Comparison of ENCODE assay signal across 16 mouse cellular contexts in the genomic region with DNA sequence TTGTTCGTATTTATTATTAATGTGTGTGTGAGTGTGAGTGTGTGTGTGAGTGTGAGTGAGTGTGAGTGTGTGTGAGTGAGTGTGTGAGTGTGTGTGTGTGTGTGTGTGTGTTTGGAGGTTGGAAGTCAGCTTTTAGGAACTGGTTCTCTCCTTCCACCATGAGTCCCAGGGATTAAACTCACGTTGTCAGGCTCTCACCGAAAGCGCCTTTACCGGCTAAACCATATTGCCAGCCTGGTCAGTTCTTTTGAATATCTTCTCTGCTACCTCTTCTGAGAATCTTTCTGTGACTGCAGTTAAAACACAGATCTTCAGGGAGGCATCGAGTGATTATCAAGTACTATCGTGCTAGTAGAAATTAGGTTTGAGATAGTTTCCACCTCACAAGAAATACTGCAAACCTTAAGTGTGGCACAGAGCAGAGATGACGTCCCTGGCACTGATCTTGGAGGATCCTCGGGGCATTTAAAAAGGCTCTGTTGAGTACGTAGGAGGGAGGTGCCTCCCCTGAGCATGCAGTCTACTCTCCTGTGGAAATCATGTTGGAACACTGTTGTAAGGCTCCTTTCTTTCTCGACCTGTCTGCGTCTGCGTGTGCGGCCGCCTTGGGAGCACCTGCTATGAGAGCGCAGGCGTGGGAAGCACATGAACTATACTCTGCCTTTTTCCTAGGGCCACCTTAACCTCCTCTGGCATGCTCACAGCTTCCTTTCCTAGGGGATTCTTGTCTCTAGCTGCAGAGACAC. TPM values are rescaled to one million over a fixed set of nuclear protein-coding genes. Genes with fewer than 3 reads are reported as not detected.
DNase-seq lines count a peak whose midpoint lies in the region; ATAC-seq lines count a peak whose summit lies in the region.
"Had no signal": no experiment of that assay in that cellular context is flagged by ENCODE, and none has a peak within 500 bp of the region (broad histone marks: within the 10 kb centered on the region; RNA-seq: fewer than 3 reads in every experiment).

No protein-coding gene starts in this region.

- H3K27me3 ChIP-seq in heart, embryonic 13.5 days (replicated peaks), result peaks cover 33% of the 10 kb centered on the region
- H3K27me3 ChIP-seq in limb, embryonic 12.5 days, result peaks cover 4% of the 10 kb centered on the region
- H3K27me3 ChIP-seq in limb, embryonic 10.5 days (ENCODE audit: low read depth, poor library complexity, severe bottlenecking), result 0 out of 2 replicates have a peak, but pooled peaks cover 8% of the 10 kb centered on the region
- H3K27me3 ChIP-seq: CH12.LX had no signal

- 60% methylated on average over 17 of the region's 17 CpGs for whole genome bisulfite sequencing in heart, embryonic 13.5 days
- WGBS in limb, embryonic 12.5 days, result 59% methylated on average over 17 of the region's 17 CpGs
- WGBS in limb, embryonic 10.5 days, result 67% methylated on average over 17 of the region's 17 CpGs

- H3K4me2 ChIP-seq in heart, embryonic 13.5 days, result no peak overlapping the region
- H3K4me2 ChIP-seq in limb, embryonic 12.5 days, result no peak overlapping the region
- H3K4me2 ChIP-seq: limb, embryonic 15.5 days had no signal

- peak; percentile 31; the same call in 1 of the 2 replicates for ATAC-seq in cerebellum, adult (ENCODE audit: insufficient number of reproducible peaks, low FRiP score, low TSS enrichment)
- ATAC-seq in heart, embryonic 13.5 days (ENCODE audit: extremely low read depth, insufficient number of reproducible peaks, low FRiP score, low TSS enrichment), result 0 out of 2 replicates have a peak, but pooled peaks have one; percentile 31
- ATAC-seq in limb, embryonic 12.5 days (ENCODE audit: insufficient number of reproducible peaks, insufficient read depth, low FRiP score, low TSS enrichment, low read depth), result 0 out of 2 replicates have a peak, but pooled peaks have one; percentile 20
- peak; percentile 38 for ATAC-seq in megakaryocyte-erythroid progenitor cell, adult 5-6 weeks (replicated peaks; ENCODE audit: low FRiP score, low TSS enrichment, poor library complexity, severe bottlenecking)

- no peak overlapping the region for H3K27ac ChIP-seq in heart, embryonic 13.5 days (replicated peaks)
- no peak overlapping the region for H3K27ac ChIP-seq in limb, embryonic 12.5 days
- H3K27ac ChIP-seq in limb, embryonic 10.5 days, result no peak overlapping the region
- H3K27ac ChIP-seq: gastrocnemius, adult 2 months; left cerebral cortex, adult 2 months; limb, embryonic 15.5 days; midbrain, embryonic 10.5 days had no signal

- no peak overlapping the region for H3K9ac ChIP-seq in heart, embryonic 13.5 days
- H3K9ac ChIP-seq in limb, embryonic 12.5 days (replicated peaks), result no peak overlapping the region
- H3K9ac ChIP-seq: limb, embryonic 15.5 days had no signal

- intact Hi-C loops in heart, postnatal 25 days (cut with DNase I), result loop anchor here (1.0 to 5.0 kb wide), 3 partner anchors 90 to 497 kb away; no protein-coding TSS in a partner anchor
- intact Hi-C loops in left cerebral cortex, postnatal 10 days (cut with DNase I), result loop anchor here (5.0 kb wide), 2 partner anchors 335 to 495 kb away; a partner anchor contains a TSS

- no peak for DNase-seq in cerebellum, postnatal 14 days
- no peak for DNase-seq in heart, postnatal 25 days (ENCODE audit: low spot score)
- DNase-seq in limb, embryonic 10.5 days (ENCODE audit: low spot score), result no peak
- DNase-seq in left cerebral cortex, postnatal 10 days (ENCODE audit: extremely low spot score in 1 of 2, low spot score in 2 of 2), result no peak

- no peaks in the 10 kb centered on the region for H3K9me3 ChIP-seq in heart, embryonic 13.5 days
- no peaks in the 10 kb centered on the region for H3K9me3 ChIP-seq in limb, embryonic 12.5 days
- no peaks in the 10 kb centered on the region for H3K9me3 ChIP-seq in limb, embryonic 10.5 days (replicated peaks)
- H3K9me3 ChIP-seq: limb, embryonic 15.5 days; midbrain, embryonic 10.5 days had no signal

- peaks cover 5% of the 10 kb centered on the region; the same call in 1 of the 2 replicates for H3K4me1 ChIP-seq in heart, embryonic 13.5 days
- no peaks in the 10 kb centered on the region for H3K4me1 ChIP-seq in limb, embryonic 12.5 days (replicated peaks)
- 0 out of 2 replicates have a peak, but pooled peaks cover 2% of the 10 kb centered on the region for H3K4me1 ChIP-seq in limb, embryonic 10.5 days
- H3K4me1 ChIP-seq: limb, embryonic 15.5 days; midbrain, embryonic 10.5 days had no signal

- no peak overlapping the region for H3K4me3 ChIP-seq in heart, embryonic 13.5 days
- no peak overlapping the region for H3K4me3 ChIP-seq in limb, embryonic 12.5 days (replicated peaks)
- H3K4me3 ChIP-seq in limb, embryonic 10.5 days, result no peak overlapping the region
- H3K4me3 ChIP-seq: gastrocnemius, adult 2 months; left cerebral cortex, adult 2 months; limb, embryonic 15.5 days; midbrain, embryonic 10.5 days had no signal

- no peaks in the 10 kb centered on the region for H3K36me3 ChIP-seq in heart, embryonic 13.5 days
- H3K36me3 ChIP-seq in limb, embryonic 12.5 days, result no peaks in the 10 kb centered on the region
- H3K36me3 ChIP-seq in limb, embryonic 10.5 days, result no peaks in the 10 kb centered on the region
- H3K36me3 ChIP-seq: limb, embryonic 15.5 days; midbrain, embryonic 10.5 days had no signal

RNA-seq across cellular contexts. Expression of a gene that starts 10.0 kb away (rescaled TPM):
- polyA plus RNA-seq in heart, embryonic 13.5 days (2015; fragmentation: Nextera tagmentation; extraction: Ambion mirVana), result 115 and 124 TPM in 2 replicates
- total RNA-seq in heart, postnatal 25 days (2021), result 10 to 100 TPM; 73.0 to 75.2 TPM
- polyA plus RNA-seq in limb, embryonic 12.5 days (2016; fragmentation: Nextera tagmentation; extraction: Ambion mirVana), result 210 and 217 TPM in 2 replicates
- polyA plus RNA-seq in limb, embryonic 10.5 days (2016; fragmentation: Nextera tagmentation; extraction: Ambion mirVana), result 233 and 235 TPM in 2 replicates
- total RNA-seq in megakaryocyte-erythroid progenitor cell, adult 5-6 weeks (2014; fragmentation: Nextera tagmentation), result 93.1 and 98.0 TPM in 2 replicates
- total RNA-seq in megakaryocyte-erythroid progenitor cell, adult 5-6 weeks (2017), result 175 and 178 TPM in 2 replicates
- total RNA-seq in left cerebral cortex, postnatal 10 days (2021), result 100 to 1,000 TPM; 105 TPM

RNA-seq across cellular contexts. Expression of a gene that starts 40.1 kb away (rescaled TPM):
- polyA plus RNA-seq in heart, embryonic 13.5 days (2015; fragmentation: Nextera tagmentation; extraction: Ambion mirVana), result 0.07 TPM in 1 of 2 replicates, not detected in the other
- not detected for total RNA-seq in heart, postnatal 25 days (2021)
- polyA plus RNA-seq in limb, embryonic 12.5 days (2016; fragmentation: Nextera tagmentation; extraction: Ambion mirVana), result 0.18 and 0.36 TPM in 2 replicates
- polyA plus RNA-seq in limb, embryonic 10.5 days (2016; fragmentation: Nextera tagmentation; extraction: Ambion mirVana), result 0.11 and 0.19 TPM in 2 replicates
- total RNA-seq in megakaryocyte-erythroid progenitor cell, adult 5-6 weeks (2014; fragmentation: Nextera tagmentation), result not detected in 2 replicates
- not detected in 2 replicates for total RNA-seq in megakaryocyte-erythroid progenitor cell, adult 5-6 weeks (2017)
- total RNA-seq in left cerebral cortex, postnatal 10 days (2021), result under 1 TPM; 0.22 to 0.26 TPM
- total RNA-seq: common myeloid progenitor, adult 5-6 weeks; gastrocnemius, adult 2 months had no signal
- polyA plus RNA-seq: heart, embryonic 14.5 days had no signal

RNA-seq across cellular contexts. Expression of a gene that starts 44.1 kb away (rescaled TPM):
- not detected in 2 replicates for polyA plus RNA-seq in heart, embryonic 13.5 days (2015; fragmentation: Nextera tagmentation; extraction: Ambion mirVana)
- not detected for total RNA-seq in heart, postnatal 25 days (2021)
- 0.16 TPM in 1 of 2 replicates, not detected in the other for polyA plus RNA-seq in limb, embryonic 12.5 days (2016; fragmentation: Nextera tagmentation; extraction: Ambion mirVana)
- not detected in 2 replicates for polyA plus RNA-seq in limb, embryonic 10.5 days (2016; fragmentation: Nextera tagmentation; extraction: Ambion mirVana)
- 1.0 TPM in 1 of 2 replicates, not detected in the other for total RNA-seq in megakaryocyte-erythroid progenitor cell, adult 5-6 weeks (2014; fragmentation: Nextera tagmentation)
- total RNA-seq in megakaryocyte-erythroid progenitor cell, adult 5-6 weeks (2017), result 0.11 TPM in 1 of 2 replicates, not detected in the other
- not detected for total RNA-seq in left cerebral cortex, postnatal 10 days (2021)
- total RNA-seq: CH12.LX; gastrocnemius, adult 2 months had no signal
- polyA plus RNA-seq: heart, embryonic 14.5 days; inflammation-experienced regulatory T-cells, adult 6 months had no signal

RNA-seq across cellular contexts. Expression of a gene that starts 50.6 kb away (rescaled TPM):
- polyA plus RNA-seq in heart, embryonic 13.5 days (2015; fragmentation: Nextera tagmentation; extraction: Ambion mirVana), result 9.4 and 10.5 TPM in 2 replicates
- 10 to 100 TPM; 10.6 to 13.8 TPM for total RNA-seq in heart, postnatal 25 days (2021)
- 29.7 and 31.7 TPM in 2 replicates for polyA plus RNA-seq in limb, embryonic 12.5 days (2016; fragmentation: Nextera tagmentation; extraction: Ambion mirVana)
- polyA plus RNA-seq in limb, embryonic 10.5 days (2016; fragmentation: Nextera tagmentation; extraction: Ambion mirVana), result 30.6 and 30.8 TPM in 2 replicates
- 21.1 and 23.3 TPM in 2 replicates for total RNA-seq in megakaryocyte-erythroid progenitor cell, adult 5-6 weeks (2014; fragmentation: Nextera tagmentation)
- total RNA-seq in megakaryocyte-erythroid progenitor cell, adult 5-6 weeks (2017), result 27.7 and 30.9 TPM in 2 replicates
- 10 to 100 TPM; 33.8 to 38.8 TPM for total RNA-seq in left cerebral cortex, postnatal 10 days (2021)

RNA-seq across cellular contexts. Expression of a gene that starts 54.2 kb away (rescaled TPM):
- 21.2 and 22.6 TPM in 2 replicates for polyA plus RNA-seq in heart, embryonic 13.5 days (2015; fragmentation: Nextera tagmentation; extraction: Ambion mirVana)
- 10 to 100 TPM; 12.3 to 15.4 TPM for total RNA-seq in heart, postnatal 25 days (2021)
- 24.3 and 25.9 TPM in 2 replicates for polyA plus RNA-seq in limb, embryonic 12.5 days (2016; fragmentation: Nextera tagmentation; extraction: Ambion mirVana)
- polyA plus RNA-seq in limb, embryonic 10.5 days (2016; fragmentation: Nextera tagmentation; extraction: Ambion mirVana), result 15.6 and 20.1 TPM in 2 replicates
- total RNA-seq in megakaryocyte-erythroid progenitor cell, adult 5-6 weeks (2014; fragmentation: Nextera tagmentation), result 68.0 and 85.1 TPM in 2 replicates
- 30.3 and 37.0 TPM in 2 replicates for total RNA-seq in megakaryocyte-erythroid progenitor cell, adult 5-6 weeks (2017)
- total RNA-seq in left cerebral cortex, postnatal 10 days (2021), result 10 to 100 TPM; 17.7 to 23.8 TPM
